Mouse (Mus musculus) heart, postnatal 25 days (tissue): Measurements from ENCODE around the gene Dnajc15. TPM values are rescaled to one million over a fixed set of nuclear protein-coding genes. Genes with fewer than 3 reads are reported as not detected.

Source experiments
- DNase-seq: peaks from one replicate; pipeline ENCODE4 v3.0.0; 2022; ENCODE audit warnings: low spot score
- intact Hi-C: fragments of 180-260 bp; cut with DNase I; formaldehyde crosslinking; loops from one replicate; pipeline ENCODE4 v1.15.1; 2025
- total RNA-seq, 2 experiments: library from RNA; stranded (reverse); gene quantifications; 2 replicates each; pipeline ENCODE4 v1.2.3; 2021

Dnajc15 gene
- total RNA-seq, 2 experiments from 2014 or later: 277 to 290 TPM

- no peak for DNase-seq
- intact Hi-C loops: no loop called here
Observed at GRCm38 (mm10) chr14:77864051-77864450, 10.9 kb downstream of the Dnajc15 start.

GRCm38 (mm10) chr14:77860841-77861560, 13.9 kb downstream of the Dnajc15 start:
- DNase-seq: no peak
- intact Hi-C loops: no loop called here

DNA sequence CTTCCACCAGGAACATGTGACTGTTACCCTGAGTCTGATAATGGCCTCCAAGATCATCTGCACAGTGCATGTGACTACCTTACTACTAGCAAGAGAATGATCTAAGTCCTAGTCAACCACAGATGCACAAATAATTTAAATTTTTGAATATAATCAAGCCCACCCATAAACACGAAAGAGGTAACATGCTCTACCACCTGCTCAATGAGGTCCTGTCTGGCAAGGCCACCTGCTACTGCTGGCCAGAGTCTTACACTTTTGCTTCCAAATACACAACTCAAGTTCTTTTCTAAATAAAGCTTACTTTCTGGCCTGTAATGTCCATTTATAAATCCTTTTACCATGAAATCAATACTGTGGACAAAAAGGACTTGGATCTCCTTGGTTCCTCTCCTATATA, 15.0 kb downstream of the Dnajc15 start:
- intact Hi-C loops: no loop called here
- DNase-seq: no peak

GRCm38 (mm10) chr14:77853951-77854350, 21.0 kb downstream of the Dnajc15 start:
- intact Hi-C loops: no loop called here
- DNase-seq: no peak

GRCm38 (mm10) chr14:77849852-77850251, 25.1 kb downstream of the Dnajc15 start:
- intact Hi-C loops: no loop called here

GRCm38 (mm10) chr14:77848349-77848748, 26.6 kb downstream of the Dnajc15 start:
- DNase-seq: no peak
- intact Hi-C loops: no loop called here

More at GRCm38 (mm10) chr14:77849852-77850251, 25.1 kb downstream of the Dnajc15 start:
- no peak for DNase-seq

- no peak for DNase-seq
- intact Hi-C loops: no loop called here
Observed at GRCm38 (mm10) chr14:77846206-77846605, 28.7 kb downstream of the Dnajc15 start.

DNA sequence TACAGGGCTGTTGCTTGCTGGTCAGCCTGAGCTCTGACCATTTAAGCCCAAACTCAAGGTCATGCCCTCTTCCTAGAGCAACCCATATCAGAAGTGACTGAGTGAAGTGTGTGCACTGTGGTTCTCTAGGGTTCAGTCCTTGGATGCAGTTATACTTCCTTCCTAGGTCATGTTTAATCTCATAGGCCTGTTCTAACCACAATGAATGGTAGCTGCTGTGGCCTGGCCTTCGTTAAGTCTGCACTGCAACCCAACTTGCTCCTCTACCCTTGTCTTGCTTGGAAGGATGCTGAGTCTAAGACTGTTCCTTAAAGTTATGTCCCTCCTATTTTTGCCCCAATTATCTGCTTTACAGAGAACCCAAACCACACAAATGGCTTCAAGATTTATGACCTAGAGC, 29.4 kb downstream of the Dnajc15 start:
- intact Hi-C loops: no loop called here
- no peak for DNase-seq

DNA sequence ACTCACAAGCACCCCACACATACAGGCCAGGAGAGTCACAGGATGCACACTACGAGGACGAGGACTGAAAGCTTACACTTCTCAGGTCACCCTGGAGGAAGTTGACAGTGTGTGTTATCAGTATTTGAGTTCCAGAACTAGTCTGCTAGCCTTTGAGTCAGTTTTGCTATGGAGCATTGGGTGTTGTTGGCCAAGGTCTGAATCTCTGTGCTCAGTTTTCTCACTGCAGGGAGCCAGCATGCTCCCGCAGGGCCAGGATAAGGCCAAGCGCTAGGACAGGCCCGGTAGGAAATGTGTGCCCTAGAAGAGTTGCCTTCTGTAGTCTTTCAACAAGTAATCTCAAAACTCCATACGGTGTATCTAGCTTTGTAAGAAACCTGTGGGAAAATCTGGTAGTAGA, 34.4 kb downstream of the Dnajc15 start:
- DNase-seq: no peak
- intact Hi-C loops: loop anchor here (5.0 kb wide), 1 partner anchor 698 kb away; no protein-coding TSS in a partner anchor

DNA sequence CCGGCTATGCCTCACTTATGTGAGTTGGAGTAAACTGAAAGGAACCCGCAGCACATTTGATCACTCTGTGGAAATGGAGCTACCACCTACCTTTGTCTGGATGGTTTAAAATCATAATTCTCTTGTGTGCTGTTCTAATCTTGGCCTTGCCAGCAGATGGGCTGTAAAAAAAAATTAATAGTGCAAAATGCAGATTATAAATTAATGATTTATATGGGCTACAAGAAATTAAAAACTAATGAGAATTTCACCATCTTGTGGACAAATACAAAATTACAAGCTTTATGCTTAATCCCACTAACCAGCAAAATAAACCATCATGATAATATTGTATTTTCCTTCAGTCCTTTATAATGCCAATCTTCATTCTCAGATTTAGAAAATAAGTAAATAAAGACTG, 34.8 kb downstream of the Dnajc15 start:
- intact Hi-C loops: loop anchor here (5.0 kb wide), 1 partner anchor 698 kb away; no protein-coding TSS in a partner anchor
- DNase-seq: no peak

DNA sequence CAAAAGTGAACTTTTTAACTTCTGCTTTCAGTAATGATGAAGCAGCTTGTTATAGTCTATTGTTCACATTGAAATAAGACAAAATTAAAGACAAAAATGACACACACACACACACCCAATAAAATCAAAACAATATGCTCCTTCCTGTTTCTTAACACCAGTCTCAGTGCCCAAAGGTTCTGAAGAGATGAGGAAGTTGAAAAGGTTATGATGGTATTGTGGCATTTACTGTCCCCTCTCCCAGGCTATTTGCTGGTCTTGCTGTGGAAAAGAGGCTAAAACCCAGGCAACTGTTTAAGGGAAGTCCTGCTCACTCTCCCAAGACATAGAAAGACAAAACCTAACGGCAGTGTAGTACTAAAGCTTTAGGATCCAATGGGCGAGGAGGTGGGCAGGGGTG, 38.1 kb downstream of the Dnajc15 start:
- intact Hi-C loops: no loop called here
- no peak for DNase-seq

- no peak for DNase-seq
- intact Hi-C loops: no loop called here
Observed at GRCm38 (mm10) chr14:77832359-77832758, 42.6 kb downstream of the Dnajc15 start.

GRCm38 (mm10) chr14:77831936-77832335, 43.0 kb downstream of the Dnajc15 start:
- DNase-seq: no peak
- intact Hi-C loops: no loop called here

- no peak for DNase-seq
- intact Hi-C loops: no loop called here
Observed at GRCm38 (mm10) chr14:77829673-77830072, 45.3 kb downstream of the Dnajc15 start.

DNA sequence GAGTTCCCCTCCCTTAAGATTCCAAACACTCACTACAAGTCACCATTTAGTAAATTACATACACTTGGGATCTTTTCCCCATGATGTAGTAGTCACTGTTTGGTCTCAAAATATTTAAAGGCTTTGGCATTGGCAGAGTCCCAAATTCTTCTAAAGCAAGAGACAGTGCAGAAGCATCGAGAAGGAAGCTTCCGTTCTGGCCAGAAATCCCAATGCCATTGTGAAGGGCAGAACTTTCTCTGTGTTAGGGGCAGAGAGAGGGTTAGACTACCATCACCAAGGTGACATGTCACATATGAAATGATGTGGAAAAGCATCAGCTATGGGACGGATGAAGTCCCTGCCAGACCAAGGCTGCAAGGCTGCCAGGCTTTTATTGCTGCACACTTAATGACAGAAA, 49.0 kb downstream of the Dnajc15 start:
- intact Hi-C loops: no loop called here
- DNase-seq: no peak

DNA sequence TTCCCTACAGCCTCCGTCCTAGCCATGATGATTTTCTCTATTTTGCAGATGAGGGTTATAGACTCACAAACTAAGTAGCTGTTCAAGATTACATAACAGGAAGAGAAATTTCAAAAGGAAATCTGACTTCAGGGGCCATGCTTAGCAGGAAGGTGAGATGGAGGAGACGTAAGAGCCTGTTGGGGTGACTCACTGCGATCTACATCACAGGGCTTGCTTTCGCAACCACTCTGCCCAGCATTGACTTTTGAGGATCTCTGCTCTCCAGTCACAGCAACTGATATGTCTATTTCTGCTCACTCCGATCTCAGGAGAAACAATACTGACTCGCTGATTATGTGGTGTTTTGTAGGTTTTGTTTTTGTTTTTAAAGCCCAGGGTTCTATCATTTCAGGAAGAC, 49.8 kb downstream of the Dnajc15 start:
- intact Hi-C loops: no loop called here
- DNase-seq: no peak

- DNase-seq: no peak
- intact Hi-C loops: no loop called here
Observed at GRCm38 (mm10) chr14:77819841-77820240, 55.1 kb downstream of the Dnajc15 start.

GRCm38 (mm10) chr14:77817561-77817960, 57.4 kb downstream of the Dnajc15 start:
- intact Hi-C loops: no loop called here
- no peak for DNase-seq

DNA sequence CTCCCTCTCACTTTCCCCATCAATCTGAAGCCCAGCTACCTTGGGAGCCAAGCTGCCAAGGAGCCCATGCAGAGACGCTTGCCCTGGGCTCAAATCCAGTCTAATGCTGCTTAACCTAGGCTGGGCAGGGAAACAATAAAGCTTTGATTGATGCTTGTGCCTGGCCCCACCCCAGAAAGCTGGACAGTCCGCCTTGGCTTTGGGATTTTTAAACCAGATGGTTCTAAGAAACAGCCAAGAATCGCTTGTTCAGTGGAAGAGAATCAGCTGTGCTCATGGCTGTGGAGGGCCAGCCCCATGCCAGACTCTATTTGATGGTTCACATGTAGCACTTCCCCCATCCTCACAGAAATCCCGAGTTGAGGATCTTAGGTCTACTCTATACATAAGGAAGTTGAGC, 60.0 kb downstream of the Dnajc15 start:
- intact Hi-C loops: no loop called here
- peak; percentile 22 for DNase-seq

GRCm38 (mm10) chr14:77812890-77813289, 62.0 kb downstream of the Dnajc15 start:
- no peak for DNase-seq
- intact Hi-C loops: no loop called here

GRCm38 (mm10) chr14:77811466-77811865, 63.5 kb downstream of the Dnajc15 start:
- intact Hi-C loops: no loop called here
- no peak for DNase-seq

DNA sequence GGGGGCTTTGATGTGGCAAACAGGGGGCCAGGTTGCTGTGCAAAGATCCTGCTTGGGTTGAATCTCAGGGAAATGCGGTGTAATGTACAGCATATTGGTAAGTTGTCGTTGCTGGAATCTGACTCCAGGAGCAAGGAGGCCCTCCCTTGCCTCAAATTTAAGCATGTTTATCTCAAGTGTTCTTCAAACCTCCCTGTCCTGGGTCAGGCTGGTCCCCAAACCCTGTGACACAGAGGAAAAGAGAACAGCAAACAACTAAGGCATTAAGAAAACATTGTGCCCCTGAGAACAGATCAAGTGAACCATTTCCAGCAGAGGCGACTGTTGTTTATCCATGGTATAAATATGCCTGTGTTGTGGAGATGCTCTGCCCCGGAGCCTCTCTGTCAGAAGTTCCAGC, 67.1 kb downstream of the Dnajc15 start:
- intact Hi-C loops: no loop called here
- no peak for DNase-seq
